8 mouse cellular contexts compared by ENCODE assay signal in genomic region chr15:78119704-78120103, GRCm38 (mm10). TPM values are rescaled to one million over a fixed set of nuclear protein-coding genes. Genes with fewer than 3 reads are reported as not detected.
DNase-seq lines count a peak whose midpoint lies in the region; ATAC-seq lines count a peak whose summit lies in the region.

TSS of gene Cacng2 (minus strand) at chr15:78120028.

- H3K9ac ChIP-seq in intestine, embryonic 15.5 days, result no peak within 1 kb of the TSS

- peak within 1 kb of the TSS; percentile 60 for H3K4me2 ChIP-seq in intestine, embryonic 15.5 days (replicated peaks)

- peak; percentile 97 to 98 for DNase-seq in adrenal gland, adult (ENCODE audit: inconsistent age in 2 of 2, low spot score in 1 of 2)
- peak; percentile 98 for DNase-seq in embryo, embryonic 11.5 days (ENCODE audit: low read depth, low spot score)
- peak; percentile 97 to 99 for DNase-seq in gastrocnemius, postnatal 4 days (ENCODE audit: low spot score in 2 of 2)
- DNase-seq in left cerebral cortex, postnatal 14 days (ENCODE audit: low spot score in 2 of 2), result peak; percentile 89 to 93
- DNase-seq in mesoderm, embryonic 11.5 days (ENCODE audit: low read depth, low spot score), result peak; percentile 99
- DNase-seq in right cerebral cortex, postnatal 25 days, result peak; percentile 87
- DNase-seq in yolk sac, embryonic 10.5 days (ENCODE audit: low spot score), result peak; percentile 95

- intact Hi-C loops in left cerebral cortex, postnatal 14 days (cut with DNase I), result loop anchor here (5.0 kb wide), 4 partner anchors 52 to 137 kb away; partner anchors contain the start of gene Ift27

- peak; percentile 99 for ATAC-seq in intestine, embryonic 15.5 days

- under 1% methylated on average over 42 of the region's 42 CpGs for WGBS in intestine, embryonic 15.5 days

- H3K4me3 ChIP-seq in intestine, embryonic 15.5 days (replicated peaks), result peak within 1 kb of the TSS; percentile 28

- H3K9me3 ChIP-seq in intestine, embryonic 15.5 days, result no peaks in the 10 kb centered on the region

- H3K36me3 ChIP-seq in intestine, embryonic 15.5 days, result no peaks in the 10 kb centered on the region

- H3K27me3 ChIP-seq in intestine, embryonic 15.5 days (replicated peaks), result peaks cover 27% of the 10 kb centered on the region

- no peak within 1 kb of the TSS for H3K27ac ChIP-seq in intestine, embryonic 15.5 days

- 0 out of 2 replicates have a peak, but pooled peaks cover 6% of the 10 kb centered on the region for H3K4me1 ChIP-seq in intestine, embryonic 15.5 days (replicated peaks)

RNA-seq across cellular contexts. Expression of gene Cacng2, which starts in this region (rescaled TPM):
- under 1 TPM in 1 of 2 experiments, not detected in 1; 0.05 TPM for total RNA-seq in gastrocnemius, postnatal 4 days (2021)
- 0.04 and 0.10 TPM in 2 replicates for polyA plus RNA-seq in intestine, embryonic 15.5 days (2015; fragmentation: Nextera tagmentation; extraction: Ambion mirVana)
- total RNA-seq in left cerebral cortex, postnatal 14 days (2021), result 10 to 100 TPM; 60.5 to 68.7 TPM

Comparison
In these comparisons a context has a peak if more than half of its experiments do, and no peak if none do; other contexts are left out.
1. RNA of gene Cacng2 (total RNA-seq): 60.5 to 68.7 TPM in left cerebral cortex, postnatal 14 days; 0.05 TPM in gastrocnemius, postnatal 4 days; every median in the first group is over 10 times any median in the second.
2. Peak in DNase-seq in gastrocnemius, postnatal 4 days; RNA of the gene not detected or under 1 TPM.
3. Peak in ATAC-seq, H3K4me3 ChIP-seq and H3K4me2 ChIP-seq in intestine, embryonic 15.5 days; RNA of the gene not detected or under 1 TPM.
4. Peak in every context shown above with its lines, with median percentiles within 50 percentile points of each other: DNase-seq.